Mouse (Mus musculus): ENCODE data around the gene Fgf22. TPM values are rescaled to one million over a fixed set of nuclear protein-coding genes. Genes with fewer than 3 reads are reported as not detected.

The Fgf22 gene
- polyA plus RNA-seq, 1 experiment from 2014 or later: 3.4 TPM

GRCm38 (mm10) chr10:79797326-79797725 is 42.5 kb downstream of the Fgf22 start:
- Histone ChIP-seq H3K4me3 (replicated peaks) (0 out of 2 replicates have a peak overlapping the region, but pooled peaks have one; percentile 9), H3K9ac (replicated peaks) (0 out of 2 replicates have a peak overlapping the region, but pooled peaks have one; percentile 6)

GRCm38 (mm10) chr10:79798289-79798928 is 43.5 kb downstream of the Fgf22 start:
- WGBS: 93% methylated on average over 12 of the region's 12 CpGs
- Histone ChIP-seq H3K27me3 (replicated peaks) (no peaks in the 10 kb centered on the region), H3K4me2 (no peak overlapping the region), H3K9ac (replicated peaks) (no peak overlapping the region), H3K4me3 (replicated peaks) (no peak overlapping the region), H3K4me1 (peaks cover 77% of the 10 kb centered on the region), H3K27ac (replicated peaks) (no peak overlapping the region), H3K36me3 (no peaks in the 10 kb centered on the region), H3K9me3 (replicated peaks) (no peaks in the 10 kb centered on the region)
- ATAC-seq (ENCODE audit: low FRiP score): no peak

More at GRCm38 (mm10) chr10:79797326-79797725, 42.5 kb downstream of the Fgf22 start:
- H3K9me3 ChIP-seq (replicated peaks): no peaks in the 10 kb centered on the region
- H3K4me1 ChIP-seq: peaks cover 72% of the 10 kb centered on the region
- peak overlapping the region; percentile 35 for H3K4me2 ChIP-seq
- H3K27me3 ChIP-seq (replicated peaks): no peaks in the 10 kb centered on the region
- WGBS: 39% methylated on average over 15 of the region's 15 CpGs
- H3K27ac ChIP-seq (replicated peaks): 0 out of 2 replicates have a peak overlapping the region, but pooled peaks have one; percentile 28
- no peaks in the 10 kb centered on the region for H3K36me3 ChIP-seq
- ATAC-seq (ENCODE audit: low FRiP score): no peak

- Histone ChIP-seq H3K4me1 (peaks cover 80% of the 10 kb centered on the region), H3K9me3 (replicated peaks) (no peaks in the 10 kb centered on the region), H3K27ac (replicated peaks) (no peak overlapping the region), H3K9ac (replicated peaks) (no peak overlapping the region), H3K36me3 (no peaks in the 10 kb centered on the region), H3K4me2 (no peak overlapping the region), H3K27me3 (replicated peaks) (no peaks in the 10 kb centered on the region), H3K4me3 (replicated peaks) (no peak overlapping the region)
- 77% methylated on average over 11 of the region's 11 CpGs for WGBS
- ATAC-seq (ENCODE audit: low FRiP score): no peak
Measured at GRCm38 (mm10) chr10:79800508-79800907, 45.6 kb downstream of the Fgf22 start.

GRCm38 (mm10) chr10:79801837-79802236 is 47.0 kb downstream of the Fgf22 start:
- 28% methylated on average over 3 of the region's 3 CpGs for WGBS
- Histone ChIP-seq H3K36me3 (no peaks in the 10 kb centered on the region; the same call in 1 of the 2 replicates), H3K27ac (replicated peaks) (peak overlapping the region; percentile 79), H3K9me3 (replicated peaks) (no peaks in the 10 kb centered on the region), H3K27me3 (replicated peaks) (no peaks in the 10 kb centered on the region), H3K4me3 (replicated peaks) (no peak overlapping the region), H3K9ac (replicated peaks) (no peak overlapping the region), H3K4me1 (peaks cover 76% of the 10 kb centered on the region), H3K4me2 (peak overlapping the region; percentile 15; the same call in 1 of the 2 replicates)
- ATAC-seq (ENCODE audit: low FRiP score): no peak

- peak overlapping the region; percentile 15; the same call in 1 of the 2 replicates for H3K4me2 ChIP-seq
- 42% methylated on average over 11 of the region's 11 CpGs for WGBS
- no peak overlapping the region for H3K4me3 ChIP-seq (replicated peaks)
- no peak for ATAC-seq (ENCODE audit: low FRiP score)
- no peaks in the 10 kb centered on the region for H3K27me3 ChIP-seq (replicated peaks)
- H3K36me3 ChIP-seq: peaks cover 4% of the 10 kb centered on the region
- peak overlapping the region; percentile 79 for H3K27ac ChIP-seq (replicated peaks)
- H3K9me3 ChIP-seq (replicated peaks): no peaks in the 10 kb centered on the region
- H3K9ac ChIP-seq (replicated peaks): no peak overlapping the region
- H3K4me1 ChIP-seq: peaks cover 76% of the 10 kb centered on the region
Measured at GRCm38 (mm10) chr10:79802331-79802971, 47.6 kb downstream of the Fgf22 start.

GRCm38 (mm10) chr10:79803716-79804323 is 48.9 kb downstream of the Fgf22 start:
- H3K36me3 ChIP-seq: peaks cover 18% of the 10 kb centered on the region
- H3K4me1 ChIP-seq: peaks cover 74% of the 10 kb centered on the region
- no peaks in the 10 kb centered on the region for H3K27me3 ChIP-seq (replicated peaks)
- peak overlapping the region; percentile 1 for H3K4me3 ChIP-seq (replicated peaks)
- H3K27ac ChIP-seq (replicated peaks): peak overlapping the region; percentile 79
- H3K9me3 ChIP-seq (replicated peaks): no peaks in the 10 kb centered on the region
- 0 out of 2 replicates have a peak overlapping the region, but pooled peaks have one; percentile 1 for H3K9ac ChIP-seq (replicated peaks)
- peak overlapping the region; percentile 49 for H3K4me2 ChIP-seq
- WGBS: 5% methylated on average over 29 of the region's 29 CpGs
- ATAC-seq (ENCODE audit: low FRiP score): peak; percentile 88

- no peak for ATAC-seq (ENCODE audit: low FRiP score)
- Histone ChIP-seq H3K4me2 (no peak overlapping the region), H3K9me3 (replicated peaks) (no peaks in the 10 kb centered on the region), H3K9ac (replicated peaks) (no peak overlapping the region), H3K4me1 (peaks cover 68% of the 10 kb centered on the region), H3K27me3 (replicated peaks) (no peaks in the 10 kb centered on the region), H3K4me3 (replicated peaks) (no peak overlapping the region), H3K27ac (replicated peaks) (no peak overlapping the region), H3K36me3 (peaks cover 31% of the 10 kb centered on the region)
- 81% methylated on average over 11 of the region's 11 CpGs for WGBS
Measured at GRCm38 (mm10) chr10:79805636-79806035, 50.8 kb downstream of the Fgf22 start.

- peaks cover 62% of the 10 kb centered on the region for H3K4me1 ChIP-seq
- WGBS: 91% methylated on average over 9 of the region's 9 CpGs
Measured at GRCm38 (mm10) chr10:79806331-79806730, 51.5 kb downstream of the Fgf22 start.

GRCm38 (mm10) chr10:79806972-79807371 is 52.1 kb downstream of the Fgf22 start:
- H3K4me3 ChIP-seq (replicated peaks): no peak overlapping the region
- no peak overlapping the region for H3K9ac ChIP-seq (replicated peaks)
- H3K9me3 ChIP-seq (replicated peaks): no peaks in the 10 kb centered on the region
- no peak overlapping the region for H3K27ac ChIP-seq (replicated peaks)
- 88% methylated on average over 10 of the region's 10 CpGs for WGBS
- H3K4me1 ChIP-seq: peaks cover 55% of the 10 kb centered on the region
- ATAC-seq (ENCODE audit: low FRiP score): no peak
- H3K27me3 ChIP-seq (replicated peaks): no peaks in the 10 kb centered on the region
- H3K4me2 ChIP-seq: no peak overlapping the region
- H3K36me3 ChIP-seq: peaks cover 43% of the 10 kb centered on the region

More at GRCm38 (mm10) chr10:79806331-79806730, 51.5 kb downstream of the Fgf22 start:
- Histone ChIP-seq H3K4me2 (no peak overlapping the region), H3K4me3 (replicated peaks) (no peak overlapping the region), H3K36me3 (peaks cover 38% of the 10 kb centered on the region), H3K27ac (replicated peaks) (no peak overlapping the region), H3K9ac (replicated peaks) (no peak overlapping the region), H3K9me3 (replicated peaks) (no peaks in the 10 kb centered on the region), H3K27me3 (replicated peaks) (no peaks in the 10 kb centered on the region)
- no peak for ATAC-seq (ENCODE audit: low FRiP score)

- no peak overlapping the region for H3K4me2 ChIP-seq
- WGBS: 27% methylated on average over 11 of the region's 11 CpGs
- no peaks in the 10 kb centered on the region for H3K9me3 ChIP-seq (replicated peaks)
- H3K27me3 ChIP-seq (replicated peaks): no peaks in the 10 kb centered on the region
- 0 out of 2 replicates have a peak overlapping the region, but pooled peaks have one; percentile 10 for H3K27ac ChIP-seq (replicated peaks)
- 0 out of 2 replicates have a peak overlapping the region, but pooled peaks have one; percentile 5 for H3K9ac ChIP-seq (replicated peaks)
- H3K36me3 ChIP-seq: peaks cover 47% of the 10 kb centered on the region
- no peak for ATAC-seq (ENCODE audit: low FRiP score)
- peaks cover 47% of the 10 kb centered on the region for H3K4me1 ChIP-seq
- H3K4me3 ChIP-seq (replicated peaks): no peak overlapping the region
Measured at GRCm38 (mm10) chr10:79807826-79808225, 53.0 kb downstream of the Fgf22 start.

All from neural tube, embryonic 15.5 days (tissue).